Mouse (Mus musculus) right cerebral cortex, postnatal 10 days (tissue): ENCODE results near the gene Eif3k.
"Not testable (repeated sequence)": the region's sequence is repeated elsewhere in the genome, so short reads cannot be mapped to it uniquely, and the experiment has no call there.

Source experiments
- DNase-seq, 2 experiments: peaks; one replicate each; pipeline ENCODE4 v3.0.0; 2021; ENCODE audit warnings: low spot score in 2 of 2

Gene Eif3k

DNA sequence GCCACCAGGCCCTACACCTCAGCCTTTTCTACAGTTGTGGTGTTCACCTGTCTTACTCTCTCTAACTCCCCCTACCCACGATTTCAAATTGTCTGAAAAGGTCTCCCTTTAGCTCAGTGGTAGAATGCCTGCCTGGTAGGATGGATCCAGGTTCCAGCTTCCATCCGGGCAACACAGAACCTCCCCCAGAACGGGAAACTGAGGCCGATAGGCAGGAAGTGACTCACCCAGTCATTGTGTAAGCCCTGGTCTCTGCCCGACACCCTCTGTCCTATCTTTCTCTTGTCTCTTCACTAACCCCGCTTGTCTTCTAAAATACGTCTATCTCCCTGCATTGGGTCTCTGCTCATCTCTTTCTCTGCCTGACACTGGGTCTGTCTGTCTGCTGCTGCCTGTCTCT lies 3.5 kb upstream of the Eif3k start:
- DNase-seq = no peak

DNA sequence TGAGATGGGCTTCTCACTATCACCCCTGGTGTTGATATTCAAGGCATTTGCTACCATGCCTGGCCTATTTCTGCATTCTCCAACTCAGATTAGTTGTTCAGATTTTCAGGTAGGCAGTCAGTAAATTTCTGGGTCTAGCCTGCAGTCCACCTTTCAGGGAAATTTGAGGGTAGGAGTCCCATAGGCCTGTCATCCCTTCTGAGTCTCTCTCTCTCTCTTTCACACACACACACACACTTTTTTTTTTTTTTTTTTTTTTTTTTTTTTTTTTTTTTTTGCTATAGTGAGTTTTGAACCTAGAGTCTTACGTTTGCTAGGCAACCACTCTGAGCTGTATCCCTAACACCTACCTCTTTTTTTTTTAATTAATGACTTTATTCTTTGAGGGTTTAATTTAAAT lies 2.8 kb upstream of the Eif3k start:
- no peak for DNase-seq

DNA sequence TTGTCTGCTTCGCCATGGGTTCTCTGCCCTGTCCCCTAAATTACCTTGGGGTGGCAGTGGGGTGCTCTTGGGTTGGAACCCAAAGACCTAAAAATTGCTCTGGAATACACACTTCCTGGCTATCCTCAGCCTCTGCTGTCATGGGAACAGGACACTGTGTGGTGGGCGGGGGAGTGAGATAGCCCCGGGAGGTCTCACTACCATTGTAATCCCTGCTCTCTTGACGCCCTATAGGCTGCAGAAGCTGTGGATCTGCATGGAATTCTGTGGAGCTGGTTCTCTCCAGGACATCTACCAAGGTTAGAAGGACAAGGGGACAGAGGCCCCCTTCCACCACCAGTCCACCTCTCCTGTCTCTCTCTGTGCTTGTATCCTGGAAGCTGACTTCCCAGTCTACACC lies 2.2 kb upstream of the Eif3k start:
- DNase-seq = no peak

- DNase-seq = no peak
These were observed 1.5 kb upstream of the Eif3k start for GRCm38 (mm10) chr7:28983141-28983564.

DNA sequence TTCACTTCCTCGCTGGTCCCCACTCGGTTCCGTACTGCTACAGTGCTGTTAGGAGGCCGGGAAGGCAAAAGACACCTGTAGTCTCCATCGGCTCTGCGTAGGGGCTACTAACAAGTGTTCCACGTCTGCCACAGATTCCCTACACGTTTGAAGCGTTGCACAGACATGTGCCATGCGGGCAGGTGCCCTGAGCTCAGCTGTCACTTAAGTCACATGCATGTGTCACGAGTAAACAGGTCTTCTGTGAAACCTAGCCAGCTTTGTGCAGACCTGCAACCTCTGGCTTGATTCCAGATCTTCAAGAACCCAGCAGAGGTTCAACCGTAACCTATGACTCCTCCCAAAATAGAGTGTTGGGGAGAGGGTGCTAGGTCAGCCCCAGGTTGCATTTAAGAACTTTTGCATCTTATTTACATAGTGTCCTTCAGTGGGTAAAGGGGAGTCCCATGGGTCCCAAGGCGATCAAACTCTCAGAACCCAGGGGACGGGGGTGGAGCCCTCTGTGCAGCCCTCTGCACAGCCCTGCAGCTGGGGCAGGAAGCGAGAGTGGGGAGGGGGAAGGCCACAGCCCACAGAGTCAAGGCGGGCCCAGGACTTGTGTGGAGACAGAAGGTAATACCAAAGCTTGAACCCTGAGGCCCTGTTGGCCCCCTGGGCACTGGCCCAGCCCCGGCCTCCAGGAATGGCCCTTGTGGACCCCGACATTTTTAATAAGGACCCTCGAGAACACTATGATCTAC lies 780 bp upstream of the Eif3k start:
- no peak for DNase-seq

DNA sequence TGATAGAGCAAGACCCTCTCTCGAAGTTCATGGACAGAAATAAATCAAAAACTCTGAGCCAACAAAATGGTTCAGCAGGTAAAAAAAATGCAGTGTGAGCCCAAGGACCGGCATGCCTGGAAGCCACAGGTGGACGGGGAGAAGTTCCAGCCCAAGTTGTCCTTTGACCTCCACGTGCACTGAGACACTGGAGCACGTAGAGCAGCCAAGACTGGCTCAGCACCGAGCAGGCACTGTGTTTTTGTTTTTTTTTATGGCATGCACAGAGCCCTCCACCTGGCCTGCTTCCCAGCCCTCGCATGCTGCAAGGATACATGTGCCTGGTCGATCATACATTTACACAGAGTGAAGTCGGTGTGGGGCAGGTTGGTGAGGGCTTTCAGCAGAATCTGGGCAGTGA lies 4.1 kb downstream of the Eif3k start:
- no peak for DNase-seq

DNA sequence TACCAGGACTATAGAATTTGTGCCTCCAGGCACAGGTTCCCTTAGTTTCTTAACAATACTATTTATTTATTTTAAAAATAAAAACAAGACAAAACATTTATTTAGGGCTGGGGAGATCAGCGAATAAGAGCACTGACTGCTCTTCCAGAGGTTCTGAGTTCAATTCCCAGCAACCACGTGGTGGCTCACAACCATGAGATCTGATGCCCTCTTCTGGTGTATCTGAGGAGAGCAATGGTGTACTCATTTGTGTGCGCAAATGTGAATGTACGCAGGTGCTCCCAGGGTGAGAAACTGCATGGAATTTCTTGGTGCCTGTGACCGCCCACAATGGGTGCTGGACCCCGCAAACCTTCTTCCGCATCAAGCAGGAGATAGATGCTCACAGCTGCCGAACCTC lies 8.6 kb downstream of the Eif3k start:
- DNase-seq = no peak

- DNase-seq = peak; percentile 80 to 87
These were observed 9.1 kb downstream of the Eif3k start for GRCm38 (mm10) chr7:28972542-28972985.

DNA sequence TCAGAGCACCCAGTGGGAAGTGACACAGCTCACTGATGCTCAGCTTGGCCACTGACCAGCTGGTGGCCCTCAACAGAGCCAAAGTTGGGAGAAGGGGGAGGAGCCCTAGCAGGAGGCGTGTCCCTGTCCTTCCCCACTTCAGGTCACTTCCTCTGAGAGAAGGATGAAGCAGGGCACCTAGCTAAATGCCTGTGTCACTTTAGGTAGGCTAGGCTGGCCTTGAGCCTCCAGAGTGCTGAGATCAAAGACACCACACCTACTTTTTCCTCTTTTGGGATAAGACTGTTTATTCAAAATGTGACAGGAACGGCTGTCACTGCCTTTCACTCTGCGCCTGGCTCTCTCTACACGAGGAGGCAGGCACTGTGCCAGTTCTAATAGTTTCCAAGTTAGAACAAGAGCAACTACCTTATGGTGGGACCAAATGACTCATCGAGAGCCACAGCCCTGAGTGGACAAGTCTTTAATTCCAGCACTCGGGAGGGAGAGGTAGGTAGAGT lies 9.8 kb downstream of the Eif3k start:
- no peak for DNase-seq

- DNase-seq = no peak
These were observed 10.6 kb downstream of the Eif3k start for GRCm38 (mm10) chr7:28971029-28971428.

DNA sequence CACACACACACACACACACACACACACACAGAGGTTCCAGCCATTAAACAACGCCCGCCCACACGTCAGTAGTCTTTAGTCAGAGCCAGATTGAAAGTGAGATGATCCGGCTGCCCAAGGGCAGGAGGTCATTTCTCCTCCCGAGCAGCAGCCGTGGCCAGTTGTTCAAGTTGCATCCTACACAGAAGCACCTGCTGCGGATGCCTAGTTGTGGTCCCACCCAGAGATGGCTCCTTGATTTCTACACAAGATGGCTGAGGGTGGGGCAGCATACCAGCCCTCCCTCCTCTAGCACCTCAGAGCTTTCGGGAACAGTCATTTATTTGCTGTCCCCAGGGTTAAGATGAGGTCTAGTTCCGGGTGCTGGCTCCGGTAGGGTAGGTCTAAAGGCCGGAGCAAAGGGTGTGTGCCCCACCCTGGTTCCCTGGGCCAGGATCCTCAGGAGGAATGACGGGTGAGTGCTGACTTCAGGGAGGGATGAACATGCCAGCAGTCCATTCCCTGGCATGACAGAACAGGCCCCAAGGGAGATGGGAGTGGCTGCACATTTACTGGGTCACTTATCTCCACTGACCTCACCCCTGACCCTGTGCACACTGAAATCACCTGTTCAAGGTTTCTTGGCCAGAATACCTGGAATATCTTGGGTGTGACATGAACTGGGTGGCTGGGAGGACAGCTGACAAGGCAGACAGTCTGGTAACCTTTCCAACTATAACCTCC lies 11.8 kb downstream of the Eif3k start:
- no peak for DNase-seq

DNA sequence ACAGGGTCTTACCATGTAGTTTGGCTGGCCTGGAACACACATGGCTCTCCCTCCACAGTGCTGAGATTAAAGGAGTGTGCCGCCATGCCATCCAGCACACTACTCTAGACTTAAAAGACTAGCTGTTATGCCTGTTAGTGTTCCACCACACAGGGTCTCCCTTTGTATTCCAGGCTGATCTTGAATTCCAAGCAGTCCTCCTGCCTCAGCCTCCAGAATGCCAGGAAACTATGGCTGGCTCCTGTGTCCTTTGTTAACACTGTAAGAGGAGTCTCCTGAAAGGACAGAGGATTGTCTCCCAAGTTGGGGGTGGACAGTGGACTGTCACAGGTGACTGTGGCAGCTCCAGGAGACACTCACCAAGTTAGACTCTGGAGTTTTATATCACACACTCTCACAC lies 12.4 kb downstream of the Eif3k start:
- no peak for DNase-seq

GRCm38 (mm10) chr7:28968120-28968519 lies 13.5 kb downstream of the Eif3k start:
- not testable (repeated sequence) for DNase-seq

- no peak for DNase-seq
These were observed 14.7 kb downstream of the Eif3k start for GRCm38 (mm10) chr7:28966751-28967505.

- DNase-seq = no peak
These were observed 15.5 kb downstream of the Eif3k start for GRCm38 (mm10) chr7:28966181-28966580.

GRCm38 (mm10) chr7:28965346-28965840 lies 16.3 kb downstream of the Eif3k start:
- no peak for DNase-seq

- DNase-seq = no peak
These were observed 18.2 kb downstream of the Eif3k start for GRCm38 (mm10) chr7:28963399-28963923.

DNA sequence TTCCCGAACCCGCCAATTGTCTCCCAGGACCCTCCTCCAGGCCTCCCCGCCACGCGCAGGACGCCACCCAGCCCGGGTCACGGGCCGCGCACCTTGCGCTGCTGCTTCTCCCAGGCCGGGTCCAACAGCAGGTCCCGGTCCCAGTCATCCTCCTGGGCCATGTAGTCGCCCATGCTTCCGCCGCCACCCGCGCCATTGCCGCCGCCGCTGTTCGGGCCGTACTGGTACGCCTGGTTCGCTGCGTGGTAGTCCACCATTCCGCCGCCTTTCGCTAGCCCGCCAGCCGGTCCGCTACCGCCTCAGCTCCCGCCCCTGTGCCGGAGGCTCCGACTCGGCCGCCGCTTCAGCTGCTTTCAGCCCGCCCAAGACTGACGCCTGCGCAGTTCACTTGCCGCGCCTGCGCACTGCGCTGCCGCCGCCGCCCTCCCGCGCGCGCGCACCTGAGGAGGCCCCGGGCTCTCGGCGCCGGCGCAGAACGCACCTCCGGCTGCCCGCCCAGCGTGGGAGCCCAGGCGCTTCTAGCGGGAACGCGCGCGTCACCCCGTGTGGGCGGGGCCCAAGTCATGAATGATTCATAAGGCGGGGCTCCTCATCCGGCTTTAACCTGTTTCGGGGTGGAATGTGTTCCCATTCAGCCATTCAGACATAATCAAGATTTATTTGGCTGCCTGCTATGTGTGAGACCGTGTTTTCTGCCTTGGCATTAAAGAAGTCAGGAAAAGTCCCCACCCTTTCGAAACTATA lies 19.6 kb downstream of the Eif3k start, which contains the start of gene Actn4:
TSS of gene Actn4 (minus strand) at position 414 of the 744 bp plus-strand sequence.
- DNase-seq = peak; percentile 98 to 99

GRCm38 (mm10) chr7:28961584-28961926 lies 20.1 kb downstream of the Eif3k start:
- DNase-seq = no peak

DNA sequence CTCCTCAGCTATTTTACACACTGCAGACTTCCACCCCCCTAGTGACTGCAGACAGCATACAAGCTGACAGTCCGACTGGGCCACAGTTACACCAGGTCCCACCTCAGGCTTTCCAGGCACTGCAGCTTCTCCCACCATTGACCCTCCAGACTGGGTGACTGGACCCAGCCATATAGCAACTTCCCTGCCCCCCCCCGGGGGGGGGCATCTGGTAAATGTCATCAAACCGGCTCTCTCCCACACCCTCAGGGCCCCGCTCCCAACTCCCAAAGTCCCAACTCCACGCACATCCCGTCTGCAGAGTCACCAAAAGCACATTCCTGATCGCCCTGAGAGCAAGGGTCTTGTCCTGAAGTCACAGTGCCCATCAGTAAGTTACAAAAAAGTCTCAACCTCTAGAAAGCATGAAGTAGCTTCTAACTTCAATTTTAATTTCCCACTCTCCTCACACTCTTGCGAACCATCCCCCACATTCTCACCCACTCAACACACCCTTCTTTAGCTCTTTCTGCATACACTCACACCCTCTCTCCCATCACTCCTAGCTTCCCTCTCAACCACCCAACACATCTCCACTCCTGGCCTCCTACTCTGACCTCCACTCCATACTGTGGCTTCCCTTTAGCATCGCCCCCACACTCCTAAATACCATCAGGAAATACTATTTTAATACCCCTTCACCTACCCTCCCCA lies 21.2 kb downstream of the Eif3k start:
- DNase-seq = no peak
